Mouse (Mus musculus): ENCODE measurements at regions not wholly inside any gene's neighbourhood (a gene's known extent, or its start where the extent isn't known, plus 50 kb on each side); places are given as distances from the start of the nearest gene placed in this dataset.
"Not testable (repeated sequence)": the region's sequence is repeated elsewhere in the genome, so short reads cannot be mapped to it uniquely, and the experiment has no call there.

DNA sequence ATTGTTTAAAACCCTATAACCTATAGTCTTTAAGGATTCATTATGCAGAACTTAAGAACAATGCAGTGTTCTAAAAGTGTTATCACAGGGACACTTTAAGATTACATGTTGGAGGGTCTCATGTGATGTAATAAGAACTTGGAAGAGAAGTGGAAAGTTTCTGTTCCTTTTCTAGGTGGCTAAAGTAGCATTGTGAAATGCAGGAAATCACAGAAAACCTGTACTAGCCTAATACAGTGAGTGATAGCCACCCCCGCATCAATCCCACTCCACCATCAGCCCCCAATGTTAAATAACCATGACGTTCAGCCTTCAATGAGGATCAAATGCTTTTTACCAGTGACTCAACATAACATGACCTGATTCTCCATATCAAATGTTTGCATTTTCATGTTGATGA, 147.4 kb upstream of the Palmd start:
- no peak for DNase-seq (ENCODE audit: low spot score)

DNA sequence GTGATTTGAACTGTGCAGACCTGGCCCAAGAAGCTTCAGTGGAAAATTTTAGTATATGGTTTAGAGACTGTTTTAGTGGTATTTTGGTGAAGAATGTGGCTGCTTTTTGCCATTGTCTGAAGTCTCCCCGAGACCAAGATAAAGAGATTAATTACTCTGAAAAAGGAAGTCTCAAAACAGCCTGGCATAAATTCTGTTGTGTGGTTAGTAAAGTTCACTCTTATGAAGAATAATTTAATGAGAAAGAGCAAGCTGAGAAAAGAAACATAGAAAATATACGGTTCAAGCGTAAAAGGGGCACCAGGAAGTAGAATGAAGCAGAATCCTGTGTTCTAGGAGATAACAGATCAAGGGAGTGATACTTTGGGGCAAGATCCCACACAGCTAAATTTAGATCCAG, 144.0 kb upstream of the Palmd start:
- DNase-seq (ENCODE audit: low spot score), result no peak

DNA sequence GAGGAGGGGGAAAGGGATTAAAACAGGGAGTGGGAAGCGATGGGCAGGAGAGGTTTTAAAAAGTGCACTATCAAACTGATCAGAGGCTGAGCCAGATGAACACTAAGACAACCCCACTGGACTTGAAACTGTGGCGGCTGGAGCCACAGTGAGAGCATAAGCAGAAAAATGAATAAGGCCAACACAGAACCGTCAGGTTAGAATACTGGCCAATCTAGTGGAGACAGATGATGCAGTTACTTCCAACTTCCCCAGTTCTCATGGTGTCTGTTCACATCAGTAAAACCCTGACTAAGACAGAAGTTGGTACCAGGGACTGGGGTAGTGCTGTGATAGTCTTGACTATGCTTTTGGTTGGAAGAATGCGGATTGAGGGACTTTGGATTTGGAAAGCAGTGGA, 143.5 kb upstream of the Palmd start:
- DNase-seq (ENCODE audit: low spot score), result no peak

DNA sequence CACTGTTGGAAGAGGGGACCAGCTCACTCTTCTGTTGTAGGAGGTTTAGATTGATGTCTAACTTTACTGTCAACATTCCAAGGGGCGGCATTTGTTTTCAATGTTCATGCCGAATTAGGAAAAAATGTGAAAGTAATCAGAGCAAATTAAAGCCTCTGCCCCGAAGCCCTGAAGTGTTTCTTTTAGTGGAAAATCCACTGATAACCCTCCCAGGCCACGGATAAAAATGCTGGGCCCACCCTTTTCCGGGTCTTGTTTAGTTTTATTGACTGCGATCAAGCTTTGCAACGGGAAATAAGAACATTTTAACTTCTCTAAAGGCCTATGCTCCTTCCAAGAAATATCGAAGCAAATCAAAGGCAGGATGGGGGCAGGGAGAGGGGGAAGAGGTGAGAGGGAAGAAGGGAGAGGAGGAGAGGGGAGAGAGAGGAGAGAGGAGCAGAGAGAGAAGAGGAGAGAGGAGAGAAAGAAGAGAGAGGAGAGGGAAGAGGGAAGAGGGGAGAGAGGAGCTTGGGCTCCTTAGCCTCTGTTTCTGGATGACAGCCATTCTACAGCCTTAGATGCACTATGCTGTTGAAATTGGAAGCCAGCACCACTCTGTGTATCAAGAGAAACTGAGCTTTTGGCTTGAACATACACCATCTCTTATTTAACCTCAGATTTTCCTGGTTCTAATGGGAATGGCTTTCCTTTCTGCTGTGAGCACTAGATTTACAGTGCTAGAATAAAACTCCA, 140.3 kb upstream of the Palmd start:
- DNase-seq (ENCODE audit: low spot score), result no peak

DNA sequence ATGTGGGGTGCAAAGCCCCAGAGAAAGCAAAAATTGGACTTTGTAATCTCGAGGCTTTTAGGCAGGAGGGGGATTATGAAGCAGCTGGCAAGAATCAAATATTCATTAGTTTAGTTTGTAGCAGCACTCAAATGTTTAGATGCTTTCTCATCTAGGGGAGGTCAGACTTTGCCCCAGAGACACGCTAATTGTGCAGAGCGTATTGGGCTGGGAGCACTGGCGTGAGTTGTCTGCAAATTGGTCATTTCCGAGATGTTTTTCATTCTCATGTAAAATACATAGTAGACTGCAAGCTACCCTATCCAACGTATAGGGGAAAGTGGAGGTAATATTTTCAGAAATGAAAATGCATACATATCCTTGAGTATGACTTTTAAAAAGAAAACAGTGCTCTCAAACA, 139.2 kb upstream of the Palmd start:
- no peak for DNase-seq (ENCODE audit: low spot score)

DNA sequence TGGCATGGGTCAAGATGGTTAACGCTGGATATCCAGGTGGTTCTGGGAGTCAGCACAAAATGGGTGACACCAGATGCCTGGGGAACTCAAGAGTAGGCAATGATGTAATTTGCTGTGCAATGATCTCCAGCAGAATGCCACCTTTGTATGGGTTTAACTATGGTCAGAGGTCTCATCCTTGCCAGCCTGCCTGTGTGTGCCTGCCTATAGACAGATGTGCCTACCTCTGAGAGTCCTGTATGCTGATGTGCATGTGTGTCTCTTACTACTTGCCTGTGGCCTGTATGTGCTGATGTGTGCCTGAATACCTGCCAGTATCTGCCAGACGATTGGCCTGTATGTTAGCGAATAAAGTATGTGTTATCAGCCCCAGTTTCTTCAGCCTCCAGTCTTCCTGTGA, 138.6 kb upstream of the Palmd start:
- no peak for DNase-seq (ENCODE audit: low spot score)

DNA sequence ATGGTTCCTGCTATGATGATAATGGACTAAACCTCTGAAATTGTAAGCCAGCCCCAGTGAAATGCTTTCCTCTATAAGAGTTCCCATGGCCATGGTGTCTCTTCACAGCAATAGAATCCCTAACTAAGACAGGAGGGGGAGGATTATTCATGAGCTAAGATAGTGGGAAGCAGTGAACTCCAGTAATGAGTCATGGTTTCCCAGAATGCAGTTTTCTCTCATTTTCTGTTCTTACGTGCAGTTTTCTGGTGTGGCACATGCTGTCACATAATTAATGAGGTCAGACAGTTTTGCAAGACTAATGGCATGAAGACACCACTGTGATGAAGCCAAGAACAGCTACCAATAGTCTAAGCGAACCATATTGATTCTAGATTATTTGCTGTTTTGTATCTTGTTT, 118.9 kb upstream of the Palmd start:
- DNase-seq (ENCODE audit: low spot score), result peak; percentile 13

DNA sequence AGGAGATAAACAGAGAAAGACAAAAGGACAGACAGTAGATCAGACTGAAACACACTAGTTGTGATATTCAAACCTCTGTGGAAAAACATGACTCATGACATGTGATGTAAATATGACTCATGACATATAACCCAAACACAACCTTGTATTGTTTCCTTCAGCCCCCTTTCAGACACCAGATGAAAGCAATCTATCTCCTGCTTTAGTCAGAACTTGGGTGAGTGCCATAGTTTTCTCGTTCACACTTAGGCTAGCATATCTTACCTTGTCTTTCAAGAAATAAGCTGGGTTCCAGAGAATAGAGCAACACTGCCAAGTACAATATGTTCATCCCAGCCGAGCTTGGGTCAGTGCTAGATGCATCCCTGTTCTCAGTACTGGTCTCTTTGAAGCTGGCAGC, 107.9 kb upstream of the Palmd start:
- no peak for DNase-seq (ENCODE audit: low spot score)

DNA sequence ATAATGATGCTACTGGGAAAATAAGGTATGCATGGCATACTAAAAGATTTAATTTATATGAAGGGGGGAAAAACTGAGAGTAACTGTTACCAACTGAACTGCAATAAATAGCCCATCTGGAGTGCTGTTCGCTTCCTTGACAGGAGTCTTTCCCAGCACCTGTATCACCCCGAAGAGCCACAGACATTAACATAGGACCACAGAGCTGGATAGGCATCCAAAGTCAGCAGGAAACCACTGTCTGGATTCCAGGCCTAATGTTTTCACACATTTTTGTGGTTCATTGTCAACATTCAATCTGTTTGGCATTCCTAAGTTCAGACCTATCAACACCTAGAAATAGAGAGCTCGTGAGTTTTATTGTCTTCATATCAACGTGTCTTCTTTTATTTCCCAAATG, 104.6 kb upstream of the Palmd start:
- no peak for DNase-seq (ENCODE audit: low spot score)

DNA sequence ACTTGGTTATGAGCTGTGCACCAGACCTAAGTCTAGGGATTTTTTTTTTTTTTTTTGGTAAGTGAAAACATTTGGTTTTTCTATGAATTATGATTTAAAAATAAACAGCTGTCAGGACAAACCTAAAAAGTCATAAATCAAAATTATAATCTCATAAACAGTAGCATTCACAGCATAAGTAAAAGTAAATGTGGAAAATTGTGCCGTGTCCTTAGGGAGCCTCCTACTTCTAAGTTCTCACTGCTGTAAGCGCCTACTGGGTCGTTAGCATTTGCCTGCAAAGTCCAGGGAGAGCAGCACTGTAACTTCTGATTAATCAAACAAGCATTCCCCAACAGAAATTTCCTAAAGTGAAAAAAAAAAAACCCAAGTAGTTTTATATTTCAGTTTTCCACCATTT, 104.2 kb upstream of the Palmd start:
- DNase-seq (ENCODE audit: low spot score), result no peak

DNA sequence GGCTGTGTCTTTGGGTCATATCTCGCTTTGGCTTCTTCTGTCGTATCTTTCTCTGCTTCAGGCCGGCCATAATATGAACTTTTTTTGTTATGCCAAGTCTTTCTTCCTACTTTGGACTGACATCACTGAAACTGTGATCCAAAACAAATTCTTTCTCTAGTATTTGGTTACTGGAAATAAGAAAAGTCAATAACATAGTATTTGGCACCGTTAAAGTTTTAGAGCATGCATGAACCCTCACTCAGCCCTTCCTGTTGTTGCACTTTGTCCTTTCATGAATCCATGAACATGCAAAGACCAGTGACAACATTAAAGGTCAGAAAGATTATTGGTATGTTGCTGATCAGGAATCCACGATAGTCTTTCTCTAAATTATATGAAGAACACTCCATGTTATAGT, 103.1 kb upstream of the Palmd start:
- no peak for DNase-seq (ENCODE audit: low spot score)

DNA sequence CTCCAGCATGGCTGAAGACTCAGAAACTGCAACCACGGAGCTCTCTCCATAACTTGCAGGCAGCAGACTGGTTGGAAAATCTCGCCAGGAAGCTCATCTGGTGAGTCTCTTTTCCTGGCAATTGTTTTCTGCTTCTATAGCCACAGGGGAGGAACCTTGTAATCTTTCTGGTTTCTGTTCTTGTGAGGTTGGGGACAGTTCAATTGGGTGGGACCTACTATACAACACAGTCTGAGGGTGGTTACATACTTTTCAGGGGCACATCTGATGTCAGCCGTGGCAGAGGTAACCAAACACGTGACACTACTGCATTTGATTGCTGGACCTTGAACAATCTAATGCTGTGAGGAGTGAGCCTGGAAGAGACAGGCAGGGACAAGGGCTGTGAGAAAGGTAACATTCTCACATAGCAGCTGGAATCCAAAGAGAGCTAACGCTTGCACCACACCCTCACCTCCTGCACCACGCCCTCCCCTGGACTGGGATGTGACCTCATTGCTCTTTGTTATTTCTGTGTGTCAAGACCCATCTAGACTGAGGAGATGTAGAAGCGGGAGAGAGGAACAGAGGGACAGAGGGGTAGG, 98.8 kb upstream of the Palmd start:
- no peak for DNase-seq (ENCODE audit: low spot score)

DNA sequence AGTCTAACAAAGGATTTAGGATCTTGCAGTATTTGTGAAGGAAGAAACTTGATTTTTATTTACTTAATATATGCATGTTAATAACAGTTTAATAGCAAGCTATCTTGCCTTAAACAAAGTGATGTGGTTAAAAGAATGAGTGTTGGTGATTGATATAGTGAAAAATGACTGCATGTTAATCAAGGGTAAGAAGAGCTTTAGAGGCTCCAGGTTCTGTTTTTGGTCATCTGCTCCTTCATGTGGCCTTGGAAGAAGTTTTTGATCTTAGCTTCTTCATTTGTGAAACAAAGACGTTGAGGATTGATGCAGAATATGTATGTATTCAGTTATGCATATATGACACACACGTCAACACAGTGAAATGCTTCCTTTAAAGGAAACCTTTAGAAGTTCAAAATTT, 97.1 kb upstream of the Palmd start:
- no peak for DNase-seq (ENCODE audit: low spot score)

DNA sequence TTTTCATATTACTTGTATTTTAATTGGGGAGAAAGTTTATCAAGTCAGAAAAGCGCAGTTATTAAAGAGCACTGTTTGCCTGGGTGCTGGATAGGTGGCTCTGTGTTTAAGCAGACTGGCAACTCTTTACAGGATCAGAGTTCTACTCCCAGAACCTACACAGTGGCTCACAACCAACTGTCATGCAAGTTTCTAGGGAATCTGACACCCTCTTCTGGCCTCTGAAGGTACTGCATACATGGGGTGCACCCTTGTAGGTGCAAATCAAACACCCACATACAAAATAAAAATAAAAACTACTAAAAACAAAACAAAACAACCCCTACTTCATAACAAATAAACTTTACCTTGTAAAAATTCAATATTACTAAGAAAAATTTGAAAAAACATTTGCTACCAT, 93.0 kb upstream of the Palmd start:
- DNase-seq (ENCODE audit: low spot score), result no peak

DNA sequence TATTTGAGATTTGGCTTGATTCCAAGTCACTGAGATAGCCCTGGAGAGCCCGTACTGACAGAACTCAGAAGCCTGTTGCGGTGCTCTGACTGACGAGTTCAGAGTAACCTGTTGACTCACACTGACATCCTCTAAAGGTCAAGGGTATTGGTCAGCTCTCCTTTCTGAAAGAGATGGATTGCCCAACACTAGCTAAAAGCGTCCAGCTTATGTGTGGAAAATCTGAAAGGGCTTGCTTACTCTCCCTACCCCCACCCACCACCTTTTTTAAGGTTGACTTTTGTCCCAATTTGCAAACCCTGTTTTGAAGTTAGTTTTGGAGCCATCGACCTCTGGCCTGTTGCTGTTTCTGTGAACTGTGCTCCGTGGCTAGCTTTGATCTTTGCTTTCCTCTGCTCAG, 92.4 kb upstream of the Palmd start:
- DNase-seq (ENCODE audit: low spot score), result no peak

DNA sequence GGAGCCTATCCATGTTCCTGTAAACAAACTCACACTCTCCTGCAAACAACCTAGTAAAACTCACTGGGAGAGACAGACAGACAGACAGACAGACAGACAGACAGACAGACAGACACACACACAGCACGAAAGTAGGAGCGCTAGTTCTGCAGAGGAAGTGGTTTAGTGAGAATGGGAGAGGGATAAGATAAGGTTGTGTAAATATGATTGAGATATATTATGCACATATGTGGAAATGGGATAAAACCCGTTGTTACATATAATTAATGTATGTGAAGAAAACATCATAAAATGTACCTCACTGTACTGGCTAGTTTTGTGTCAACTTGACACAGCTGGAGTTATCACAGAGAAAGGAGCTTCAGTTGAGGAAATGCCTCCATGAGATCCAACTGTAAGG, 85.9 kb upstream of the Palmd start:
- DNase-seq (ENCODE audit: low spot score), result not testable (repeated sequence)

DNA sequence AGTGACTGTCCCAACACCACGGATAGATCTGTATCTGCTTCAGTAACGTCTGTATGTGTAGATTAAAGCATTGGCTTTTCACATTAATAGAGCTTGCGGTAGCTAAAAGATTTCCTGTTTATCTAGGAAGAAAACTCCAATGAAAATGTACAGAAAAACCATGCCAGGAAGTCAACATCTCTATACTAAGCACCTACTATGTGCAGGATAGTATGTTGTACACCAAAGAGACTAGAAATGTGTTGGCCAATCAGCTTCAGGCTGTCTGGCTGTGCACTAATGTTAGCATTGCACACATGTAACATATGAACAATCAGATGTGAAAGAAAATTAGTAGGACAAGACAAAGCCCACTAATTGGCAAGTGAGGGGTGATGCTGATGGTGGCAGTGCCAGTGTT, 82.6 kb upstream of the Palmd start:
- DNase-seq (ENCODE audit: low spot score), result no peak

DNA sequence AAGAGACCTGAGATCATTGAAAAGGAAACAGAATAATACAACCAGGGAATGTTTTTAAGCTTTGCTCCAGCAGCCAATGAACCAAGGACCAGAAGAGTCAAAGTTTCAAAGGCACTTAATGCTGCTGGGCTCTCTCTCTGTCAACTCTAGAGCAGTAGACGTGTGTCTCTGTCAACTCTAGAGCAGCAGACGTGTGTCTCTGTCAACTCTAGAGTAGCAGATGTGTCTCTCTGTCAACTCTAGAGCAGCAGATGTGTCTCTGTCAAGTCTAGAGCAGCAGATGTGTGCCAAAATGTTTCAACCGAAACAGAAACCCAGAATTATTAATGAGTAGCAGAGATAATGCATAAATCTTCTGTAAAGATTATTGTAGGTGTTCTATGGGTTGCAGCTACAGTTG, 82.1 kb upstream of the Palmd start:
- DNase-seq (ENCODE audit: low spot score), result no peak

DNA sequence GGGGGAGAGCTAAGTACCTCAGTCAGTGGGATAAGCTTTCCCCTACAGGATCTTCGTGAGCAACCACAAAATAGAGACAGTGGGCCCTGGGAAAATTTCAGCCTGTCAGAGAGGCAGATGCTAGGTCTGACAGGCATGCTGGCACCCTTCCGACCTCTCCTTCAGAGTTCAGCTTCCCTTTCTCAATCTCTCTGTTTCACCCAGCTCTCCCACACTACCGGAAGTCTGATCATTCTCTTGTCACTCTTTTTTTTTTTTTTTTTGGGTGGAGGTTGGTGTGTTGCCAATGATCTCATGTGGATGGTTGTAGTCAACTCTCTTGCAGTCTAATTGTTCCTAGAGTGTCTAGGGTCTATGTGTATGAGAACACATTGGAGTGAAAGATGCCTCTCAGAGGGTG, 80.6 kb upstream of the Palmd start:
- no peak for DNase-seq (ENCODE audit: low spot score)

DNA sequence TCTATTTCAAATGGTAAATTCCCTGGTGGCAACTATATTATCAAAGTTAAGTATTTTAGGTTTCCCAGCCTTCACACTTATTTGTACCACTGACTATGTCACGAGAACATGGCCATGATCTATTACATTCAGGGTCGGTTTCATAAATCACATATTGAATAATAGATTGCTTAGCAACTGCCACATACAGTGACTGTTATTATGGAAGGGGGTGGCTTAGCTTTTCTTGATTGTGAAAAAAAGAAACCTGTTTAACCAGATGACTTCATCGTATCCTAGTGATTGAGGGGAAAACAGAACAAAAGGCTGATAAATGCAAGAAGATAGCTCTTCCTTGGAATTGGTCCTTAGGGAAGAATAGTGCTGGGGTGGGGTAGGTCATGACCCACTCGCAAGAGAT, 76.0 kb upstream of the Palmd start:
- DNase-seq (ENCODE audit: low spot score), result no peak

DNA sequence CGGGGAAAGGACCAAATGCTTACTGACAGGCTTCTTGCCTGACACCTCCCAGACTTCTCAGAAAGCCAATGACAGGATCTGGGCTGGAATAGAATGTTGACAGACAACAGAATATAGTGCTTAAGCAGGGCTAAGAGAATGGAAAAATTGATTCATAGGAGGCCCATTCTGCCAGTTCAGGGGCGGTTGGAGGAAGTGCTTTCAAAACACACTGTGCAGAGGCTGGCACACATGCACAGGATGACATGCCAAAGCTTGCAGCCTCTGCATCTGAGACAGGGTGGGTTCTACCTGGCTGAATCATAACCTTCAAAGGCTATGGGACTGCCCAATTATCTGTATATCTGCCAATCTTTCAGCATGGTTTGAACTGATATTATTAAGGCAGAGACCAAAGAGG, 75.5 kb upstream of the Palmd start:
- DNase-seq (ENCODE audit: low spot score), result no peak

DNA sequence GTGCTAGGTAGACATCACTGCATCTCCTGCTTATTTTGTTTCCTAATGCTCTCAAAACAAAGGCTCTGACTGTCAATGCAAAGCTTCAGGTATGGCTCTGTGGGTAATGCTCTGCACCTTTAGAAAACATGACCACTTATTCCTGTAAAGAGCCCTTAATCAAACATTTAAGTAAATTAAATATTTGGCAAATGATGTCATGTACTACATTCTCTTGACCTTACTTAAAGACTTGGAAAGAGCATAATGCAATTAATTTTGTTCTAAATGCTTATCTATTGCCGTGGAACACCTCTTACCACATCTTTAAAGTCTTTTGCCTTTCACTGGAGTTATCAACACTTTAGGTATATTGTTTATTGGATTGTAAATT, 70.1 kb upstream of the Palmd start:
- no peak for DNase-seq (ENCODE audit: low spot score)

DNA sequence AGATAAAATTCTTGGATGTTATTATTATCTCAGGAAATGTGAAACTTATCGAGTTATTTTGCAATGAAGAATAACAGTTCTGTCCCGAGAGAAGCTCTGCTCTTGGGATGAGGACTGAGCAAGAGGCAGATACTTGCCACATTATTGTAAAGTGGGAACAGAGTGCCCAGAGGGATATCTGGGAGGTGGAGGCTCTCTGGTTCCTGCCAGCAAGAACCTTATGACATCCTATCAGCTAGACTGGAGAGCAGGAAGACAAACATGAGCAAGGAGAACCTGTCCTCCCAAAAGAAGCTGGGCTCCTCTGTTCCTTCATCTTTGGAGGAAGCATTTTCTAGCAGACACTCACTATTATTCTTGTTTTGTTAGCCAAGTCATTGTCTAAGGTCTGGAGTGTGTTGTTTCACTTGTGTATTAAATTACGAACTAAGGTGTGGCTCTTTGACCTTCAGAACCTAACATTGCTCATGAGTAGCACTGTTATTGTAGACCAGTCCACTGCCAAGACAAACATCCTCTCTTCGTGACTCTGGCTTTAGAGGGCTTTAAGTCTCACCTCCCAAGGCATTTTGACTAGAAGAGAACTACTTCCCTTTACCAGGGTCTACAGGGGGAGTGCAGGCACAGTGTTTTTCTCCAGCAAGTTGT, 69.6 kb upstream of the Palmd start:
- DNase-seq (ENCODE audit: low spot score), result no peak
